Mouse (Mus musculus): ENCODE data around the gene Gm21887. TPM values are rescaled to one million over a fixed set of nuclear protein-coding genes. Genes with fewer than 3 reads are reported as not detected.
"Not testable (repeated sequence)": the region's sequence is repeated elsewhere in the genome, so short reads cannot be mapped to it uniquely, and the experiment has no call there.

The Gm21887 gene
- polyA plus RNA-seq, 1 experiment from 2014 or later = 212 TPM

DNA sequence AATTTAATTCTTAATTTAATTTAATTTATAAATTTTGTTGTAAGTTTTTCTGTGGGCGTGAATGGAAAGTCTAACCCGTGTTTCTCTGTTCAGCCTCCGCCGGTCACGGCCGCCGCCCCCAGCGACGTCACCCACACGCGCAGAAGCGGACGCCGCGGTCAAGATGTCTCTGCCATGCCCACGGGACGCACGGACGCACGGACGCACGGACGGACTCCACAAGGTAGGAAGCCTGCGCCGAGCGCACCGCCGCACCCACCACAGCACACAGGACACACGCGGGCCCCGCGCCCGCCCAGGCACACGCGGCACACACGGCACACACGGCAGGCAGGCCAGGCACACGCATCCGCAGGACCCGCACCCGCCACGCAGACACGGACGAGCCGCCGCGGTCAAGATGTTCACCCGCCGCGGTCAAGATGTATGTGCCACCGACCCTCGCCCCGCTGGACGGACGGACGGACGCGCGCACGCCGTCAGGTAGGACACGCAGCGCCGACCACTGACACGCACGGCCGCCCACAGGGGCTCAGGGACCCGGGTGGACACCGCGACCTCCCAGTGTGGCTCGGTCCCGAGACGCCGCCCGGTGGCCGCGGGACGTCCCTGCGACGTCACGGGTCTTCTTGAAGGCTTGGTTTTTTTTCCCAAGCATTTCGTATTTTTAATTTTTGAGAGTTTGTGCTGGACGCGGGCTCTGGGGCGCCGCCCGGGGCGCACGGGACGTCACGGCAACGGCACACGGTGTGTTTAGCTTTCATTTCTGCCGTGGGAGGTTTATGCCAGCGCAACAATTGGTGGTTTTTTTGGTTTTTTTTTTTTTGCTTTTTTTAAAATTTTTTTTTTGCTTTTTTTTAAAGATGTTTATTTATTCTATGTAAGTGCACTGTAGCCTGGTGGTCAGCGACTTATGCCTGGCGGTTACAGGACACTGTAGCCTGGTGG, 1.4 kb downstream of the Gm21887 start:
- H3K36me3 ChIP-seq = peaks cover 15% of the 10 kb centered on the region
- not testable (repeated sequence) for H3K4me1 ChIP-seq, H3K27ac ChIP-seq, H3K9ac ChIP-seq, H3K27me3 ChIP-seq
- peak overlapping the region; percentile 19 for H3K4me3 ChIP-seq
- H3K4me2 ChIP-seq (replicated peaks) = peak overlapping the region; percentile 0; the same call in 1 of the 2 replicates
- peaks cover 42% of the 10 kb centered on the region for H3K9me3 ChIP-seq
- WGBS = 83% methylated on average over 97 of the region's 97 CpGs
- ATAC-seq (ENCODE audit: insufficient number of reproducible peaks, insufficient read depth, low FRiP score, low TSS enrichment) = peak; percentile 41

- H3K4me2 ChIP-seq (replicated peaks); H3K4me3 ChIP-seq; H3K9ac ChIP-seq; H3K27me3 ChIP-seq; H3K4me1 ChIP-seq; H3K27ac ChIP-seq; ATAC-seq (ENCODE audit: insufficient number of reproducible peaks, insufficient read depth, low FRiP score, low TSS enrichment): not testable (repeated sequence)
- WGBS = 84% methylated on average over 7 of the region's 10 CpGs
- Histone ChIP-seq H3K36me3 (peaks cover 19% of the 10 kb centered on the region), H3K9me3 (peaks cover 42% of the 10 kb centered on the region)
Measured at GRCm38 (mm10) chrX:170011529-170011879, 2.0 kb downstream of the Gm21887 start.

GRCm38 (mm10) chrX:170013421-170013820, 4.0 kb downstream of the Gm21887 start:
- peaks cover 28% of the 10 kb centered on the region for H3K36me3 ChIP-seq
- WGBS = 98% methylated on average over 6 of the region's 13 CpGs
- H3K9me3 ChIP-seq = peaks cover 26% of the 10 kb centered on the region
- not testable (repeated sequence) for H3K4me3 ChIP-seq; ATAC-seq (ENCODE audit: insufficient number of reproducible peaks, insufficient read depth, low FRiP score, low TSS enrichment); H3K27ac ChIP-seq; H3K4me1 ChIP-seq; H3K27me3 ChIP-seq; H3K4me2 ChIP-seq (replicated peaks); H3K9ac ChIP-seq

GRCm38 (mm10) chrX:170014038-170014437, 4.6 kb downstream of the Gm21887 start:
- Histone ChIP-seq H3K9me3 (peaks cover 28% of the 10 kb centered on the region), H3K36me3 (peaks cover 35% of the 10 kb centered on the region)
- not testable (repeated sequence) for H3K9ac ChIP-seq; H3K27me3 ChIP-seq; H3K4me1 ChIP-seq; ATAC-seq (ENCODE audit: insufficient number of reproducible peaks, insufficient read depth, low FRiP score, low TSS enrichment); H3K4me2 ChIP-seq (replicated peaks); H3K27ac ChIP-seq; H3K4me3 ChIP-seq
- 77% methylated on average over 7 of the region's 13 CpGs for WGBS

GRCm38 (mm10) chrX:170015883-170016282, 6.4 kb downstream of the Gm21887 start:
- not testable (repeated sequence) for H3K27ac ChIP-seq; H3K4me2 ChIP-seq (replicated peaks); H3K27me3 ChIP-seq; ATAC-seq (ENCODE audit: insufficient number of reproducible peaks, insufficient read depth, low FRiP score, low TSS enrichment); H3K9ac ChIP-seq; H3K4me1 ChIP-seq; H3K4me3 ChIP-seq
- peaks cover 44% of the 10 kb centered on the region for H3K36me3 ChIP-seq
- WGBS = 91% methylated on average over 10 of the region's 12 CpGs
- peaks cover 21% of the 10 kb centered on the region for H3K9me3 ChIP-seq

DNA sequence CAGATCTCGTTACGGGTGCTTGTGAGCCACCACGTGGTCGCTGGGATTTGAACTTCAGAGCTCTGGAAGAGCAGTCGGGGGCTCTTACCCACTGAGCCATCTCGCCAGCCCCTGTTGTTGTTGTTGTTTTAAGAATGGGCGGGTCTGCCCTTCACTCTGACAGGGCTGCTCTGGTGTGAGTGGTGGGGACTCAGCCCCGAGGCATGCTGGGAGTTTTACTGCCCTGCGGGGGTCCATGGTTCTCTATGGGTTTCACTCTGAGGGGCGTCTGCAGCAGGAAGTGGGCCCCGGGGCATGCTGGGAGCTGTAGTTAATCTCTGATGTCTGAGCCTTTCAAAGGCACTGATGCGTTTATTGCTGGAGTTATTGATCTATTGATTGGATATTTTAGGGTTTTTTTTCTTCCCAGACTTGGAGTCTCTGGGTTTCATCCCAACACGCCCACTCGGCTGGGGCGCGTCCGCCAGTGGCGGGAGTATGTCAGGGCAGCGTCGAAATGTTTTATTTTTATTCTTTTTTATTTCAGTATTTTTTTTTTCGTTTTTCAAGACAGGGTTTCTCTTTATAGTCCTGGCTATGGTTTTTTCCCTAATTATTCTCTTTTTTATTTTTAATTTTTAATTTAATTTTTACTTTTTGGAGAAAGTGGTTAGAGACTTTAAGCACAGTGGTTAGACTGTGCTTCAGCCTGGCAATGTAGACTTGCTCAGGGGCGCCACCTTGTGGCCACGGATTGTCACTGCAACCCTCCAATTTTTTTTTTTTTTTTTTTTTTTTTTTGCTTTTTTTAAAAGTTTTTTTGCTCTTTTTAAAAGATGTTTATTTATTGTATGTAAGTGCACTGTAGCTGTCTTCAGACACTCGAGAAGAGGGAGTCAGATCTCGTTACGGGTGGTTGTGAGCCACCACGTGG, 8.1 kb downstream of the Gm21887 start:
- H3K9ac ChIP-seq; H3K4me2 ChIP-seq (replicated peaks); H3K4me1 ChIP-seq; H3K27me3 ChIP-seq: not testable (repeated sequence)
- Histone ChIP-seq H3K4me3 (peak overlapping the region; percentile 0; the same call in 1 of the 2 replicates), H3K36me3 (peaks cover 44% of the 10 kb centered on the region), H3K27ac (0 out of 2 replicates have a peak overlapping the region, but pooled peaks have one; percentile 2), H3K9me3 (peaks cover 22% of the 10 kb centered on the region)
- WGBS = 58% methylated on average over 27 of the region's 27 CpGs
- ATAC-seq (ENCODE audit: insufficient number of reproducible peaks, insufficient read depth, low FRiP score, low TSS enrichment) = peak; percentile 84

- not testable (repeated sequence) for H3K4me1 ChIP-seq; H3K9ac ChIP-seq; H3K4me2 ChIP-seq (replicated peaks); H3K27ac ChIP-seq; H3K27me3 ChIP-seq; H3K4me3 ChIP-seq
- H3K36me3 ChIP-seq = peaks cover 44% of the 10 kb centered on the region
- peak; percentile 96 for ATAC-seq (ENCODE audit: insufficient number of reproducible peaks, insufficient read depth, low FRiP score, low TSS enrichment)
- WGBS = 86% methylated on average over 66 of the region's 66 CpGs
- peaks cover 22% of the 10 kb centered on the region for H3K9me3 ChIP-seq
Measured at GRCm38 (mm10) chrX:170018571-170019218, 9.2 kb downstream of the Gm21887 start.

- ATAC-seq (ENCODE audit: insufficient number of reproducible peaks, insufficient read depth, low FRiP score, low TSS enrichment) = peak; percentile 44
- not testable (repeated sequence) for H3K4me1 ChIP-seq; H3K9ac ChIP-seq; H3K4me2 ChIP-seq (replicated peaks); H3K27me3 ChIP-seq; H3K4me3 ChIP-seq; H3K27ac ChIP-seq
- peaks cover 22% of the 10 kb centered on the region for H3K9me3 ChIP-seq
- WGBS = 85% methylated on average over 30 of the region's 30 CpGs
- peaks cover 41% of the 10 kb centered on the region for H3K36me3 ChIP-seq
Measured at GRCm38 (mm10) chrX:170019219-170019953, 9.9 kb downstream of the Gm21887 start.

GRCm38 (mm10) chrX:170019954-170020689, 10.7 kb downstream of the Gm21887 start:
- WGBS = 56% methylated on average over 14 of the region's 14 CpGs
- H3K4me2 ChIP-seq (replicated peaks); H3K9ac ChIP-seq; H3K4me3 ChIP-seq; H3K27me3 ChIP-seq; H3K4me1 ChIP-seq; H3K27ac ChIP-seq; ATAC-seq (ENCODE audit: insufficient number of reproducible peaks, insufficient read depth, low FRiP score, low TSS enrichment): not testable (repeated sequence)
- Histone ChIP-seq H3K36me3 (peaks cover 41% of the 10 kb centered on the region), H3K9me3 (peaks cover 22% of the 10 kb centered on the region)

- not testable (repeated sequence) for H3K4me1 ChIP-seq; H3K27ac ChIP-seq; H3K4me3 ChIP-seq; H3K27me3 ChIP-seq; H3K9ac ChIP-seq; ATAC-seq (ENCODE audit: insufficient number of reproducible peaks, insufficient read depth, low FRiP score, low TSS enrichment); H3K4me2 ChIP-seq (replicated peaks)
- H3K36me3 ChIP-seq = peaks cover 41% of the 10 kb centered on the region
- H3K9me3 ChIP-seq = peaks cover 22% of the 10 kb centered on the region
- WGBS = 50% methylated on average over 9 of the region's 9 CpGs
Measured at GRCm38 (mm10) chrX:170020690-170021050, 11.2 kb downstream of the Gm21887 start.
